Mouse (Mus musculus) cerebellum, adult 9-10 months (tissue): ENCODE measurements around the gene Lhfpl3.

Experiments used
- DNase-seq: peaks from one replicate; pipeline ENCODE4 v3.0.0; 2022

Gene Lhfpl3

DNA sequence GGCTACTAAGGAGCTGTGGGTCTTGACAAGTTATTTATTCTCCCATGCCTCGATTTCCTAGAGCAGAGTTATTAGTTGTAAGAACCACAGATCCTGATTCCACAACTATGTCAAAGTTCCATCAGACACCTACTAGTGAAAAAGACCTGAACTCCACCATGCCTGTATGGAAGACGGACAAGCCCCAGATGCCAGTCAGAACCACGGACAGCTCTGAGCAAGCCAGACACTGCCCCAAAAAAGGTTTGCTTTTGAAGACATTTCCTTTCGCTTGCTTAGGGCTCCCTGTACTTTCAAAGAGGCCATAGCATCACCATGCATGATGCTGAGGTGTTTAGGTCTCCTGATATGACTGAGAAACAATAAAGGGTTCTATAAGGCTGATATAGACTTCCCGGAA is 197.4 kb downstream of the Lhfpl3 start:
- no peak for DNase-seq

DNA sequence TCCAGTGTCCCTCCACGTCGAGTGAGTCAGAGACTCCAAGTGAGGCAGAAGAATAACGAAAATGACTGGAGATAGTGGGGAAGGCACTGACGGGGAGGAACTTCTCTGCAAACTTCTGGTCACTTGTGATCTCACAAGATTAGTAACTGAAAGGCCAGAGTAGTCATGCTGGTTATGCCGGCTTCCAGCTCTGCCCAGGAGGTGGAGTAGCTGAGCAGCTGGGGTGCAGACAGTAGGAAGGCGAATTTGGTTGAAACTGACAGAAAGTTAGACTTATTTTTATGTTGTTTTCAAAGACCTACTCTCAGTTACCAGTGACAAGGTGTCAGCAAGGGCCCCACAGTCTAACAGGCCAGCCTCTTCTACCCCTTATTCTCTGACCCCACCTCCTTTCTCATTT is 217.4 kb downstream of the Lhfpl3 start:
- no peak for DNase-seq

DNA sequence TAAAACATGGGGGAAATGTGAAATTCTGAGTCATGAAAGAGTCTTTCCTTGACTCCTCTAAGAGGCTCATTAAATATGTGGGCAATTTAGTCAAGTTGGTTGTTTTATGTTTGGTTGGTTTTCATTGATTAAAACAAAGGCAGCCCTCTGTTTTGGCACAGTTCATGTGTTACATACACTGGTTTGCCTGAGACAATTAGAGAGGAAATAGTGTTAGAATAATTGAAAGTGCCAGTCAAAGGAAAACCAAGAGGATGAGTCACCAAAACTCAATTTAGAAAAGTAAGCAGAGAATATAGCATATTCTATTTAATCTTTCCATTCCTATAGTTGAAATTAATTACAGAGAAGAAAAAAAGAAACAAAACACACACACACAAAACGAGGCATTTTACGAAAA is 240.9 kb downstream of the Lhfpl3 start:
- no peak for DNase-seq

GRCm38 (mm10) chr5:22999811-23000210 is 254.0 kb downstream of the Lhfpl3 start:
- no peak for DNase-seq

- peak; percentile 4 for DNase-seq
Observed at GRCm38 (mm10) chr5:23003123-23003797, 257.4 kb downstream of the Lhfpl3 start.

GRCm38 (mm10) chr5:23006207-23006606 is 260.3 kb downstream of the Lhfpl3 start:
- DNase-seq = no peak

- DNase-seq = no peak
Observed at GRCm38 (mm10) chr5:23010460-23010859, 264.6 kb downstream of the Lhfpl3 start.

DNA sequence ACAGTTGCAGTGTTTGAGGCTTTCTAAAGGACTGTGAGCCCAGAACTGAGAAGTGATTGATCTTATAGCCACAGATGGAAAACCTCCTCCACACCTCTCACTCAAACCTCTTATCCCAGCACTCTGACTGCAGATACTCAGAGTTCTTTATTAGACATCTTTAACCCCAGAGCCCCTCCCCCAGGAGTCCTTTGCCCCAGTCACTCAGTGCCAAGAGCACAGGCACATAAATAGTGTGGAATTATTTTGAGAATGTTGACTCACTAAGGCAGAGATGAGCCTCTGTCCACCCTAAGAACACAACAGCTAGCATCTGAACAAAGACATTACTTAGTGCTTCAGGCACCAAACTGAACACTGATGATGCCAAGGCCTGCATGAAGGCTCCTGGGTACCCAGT is 268.1 kb downstream of the Lhfpl3 start:
- no peak for DNase-seq

- DNase-seq = no peak
Observed at GRCm38 (mm10) chr5:23015587-23016335, 269.9 kb downstream of the Lhfpl3 start.

- peak; percentile 35 for DNase-seq
Observed at GRCm38 (mm10) chr5:23034944-23035726, 289.3 kb downstream of the Lhfpl3 start.

GRCm38 (mm10) chr5:23035727-23036029 is 289.8 kb downstream of the Lhfpl3 start:
- DNase-seq = no peak

DNA sequence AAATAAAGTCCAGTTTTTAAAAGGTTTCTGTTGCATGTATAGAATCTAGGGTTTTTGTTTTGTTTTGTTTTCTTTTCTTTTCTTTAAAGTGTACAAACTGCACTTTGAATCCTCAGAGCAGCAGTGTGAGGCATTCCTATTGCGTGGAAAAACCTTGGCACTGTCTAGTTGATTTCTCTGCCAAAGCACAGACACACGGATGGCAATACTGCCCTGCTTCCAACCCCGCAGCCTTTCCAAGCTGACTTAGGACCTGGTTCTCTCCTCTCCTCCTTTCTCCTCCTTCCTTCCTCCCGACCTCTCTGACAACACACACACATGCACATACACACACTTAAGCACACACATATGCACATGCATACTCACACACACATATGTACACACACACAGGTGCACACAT is 294.6 kb downstream of the Lhfpl3 start:
- DNase-seq = no peak

DNA sequence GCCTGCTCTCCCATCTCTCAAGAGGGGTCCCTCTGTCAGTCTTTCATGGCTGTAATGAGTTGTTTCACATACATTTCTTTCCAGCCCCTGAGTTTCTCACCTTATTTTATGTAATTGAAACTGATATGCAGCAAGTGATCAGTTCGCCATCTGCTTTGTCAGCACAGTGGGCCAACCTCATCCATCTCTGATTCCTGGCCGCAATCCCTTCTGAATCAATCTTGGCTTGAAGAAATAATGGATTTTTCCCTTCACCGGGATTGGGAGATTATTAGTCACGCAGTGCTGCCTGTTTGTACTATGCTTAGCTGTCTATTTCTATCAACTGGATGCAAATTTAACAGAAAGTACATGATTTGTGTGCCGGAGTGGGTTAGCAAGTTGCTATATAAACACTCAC is 297.0 kb downstream of the Lhfpl3 start:
- no peak for DNase-seq

- DNase-seq = no peak
Observed at GRCm38 (mm10) chr5:23049083-23049663, 303.3 kb downstream of the Lhfpl3 start.

DNA sequence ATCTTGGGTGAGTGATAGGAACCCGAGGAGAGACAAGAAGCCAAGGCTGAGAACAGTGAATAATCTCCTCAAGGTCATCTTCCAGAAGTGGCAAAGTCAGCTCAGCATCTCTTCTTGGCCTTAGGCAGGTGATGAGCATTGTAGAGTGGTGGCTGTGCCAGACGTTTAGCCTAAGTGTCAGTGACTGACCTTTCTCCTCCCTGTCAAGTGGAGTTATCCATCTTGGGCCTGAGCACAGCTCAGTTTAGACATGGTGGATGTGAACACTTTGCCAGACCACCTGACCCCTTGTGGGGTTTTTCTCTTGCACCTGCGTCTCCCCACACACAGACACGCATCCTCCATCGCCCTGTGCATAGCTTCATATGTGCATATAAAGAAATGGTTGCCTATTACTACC is 305.6 kb downstream of the Lhfpl3 start:
- DNase-seq = no peak

- no peak for DNase-seq
Observed at GRCm38 (mm10) chr5:23094894-23095293, 349.0 kb downstream of the Lhfpl3 start.

DNA sequence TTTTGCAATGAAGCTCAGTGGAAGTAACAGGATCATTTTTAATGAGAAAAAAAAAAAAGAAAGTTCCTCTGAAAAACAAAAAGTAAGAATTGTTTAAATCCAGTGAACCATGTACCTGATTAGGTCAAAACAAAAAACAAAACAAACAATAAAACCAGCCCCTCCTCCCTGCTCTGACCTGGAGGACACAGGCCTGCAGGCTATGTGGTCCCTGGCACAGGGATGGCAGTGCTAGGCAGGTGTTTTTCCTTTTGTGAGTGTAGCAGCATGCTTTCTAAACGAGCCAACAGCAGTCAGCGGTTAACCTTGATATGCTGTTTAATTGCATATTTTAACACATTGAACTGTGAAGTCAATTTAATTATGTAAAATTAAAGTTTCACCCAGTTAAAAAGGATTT is 360.7 kb downstream of the Lhfpl3 start:
- DNase-seq = no peak

- no peak for DNase-seq
Observed at GRCm38 (mm10) chr5:23111307-23111706, 365.4 kb downstream of the Lhfpl3 start.

- DNase-seq = no peak
Observed at GRCm38 (mm10) chr5:23114249-23114648, 368.4 kb downstream of the Lhfpl3 start.

DNA sequence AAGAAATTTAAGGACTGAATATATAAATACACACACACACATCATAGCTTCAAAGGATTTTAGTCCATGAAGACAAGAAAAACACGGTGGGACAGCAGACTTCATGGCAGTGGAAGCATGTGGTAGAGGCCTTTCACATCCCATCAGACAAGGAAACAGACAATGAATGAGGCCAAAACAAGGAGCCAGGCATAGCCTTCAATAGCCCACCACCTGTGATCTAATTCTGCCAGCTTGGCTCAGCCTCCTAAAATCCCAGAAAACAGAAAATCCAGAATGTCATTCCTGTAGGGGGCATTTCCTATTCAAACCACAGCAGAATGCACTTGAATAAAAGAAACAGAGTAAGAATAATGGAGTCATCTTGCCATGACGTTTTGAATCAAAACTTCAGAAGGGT is 381.0 kb downstream of the Lhfpl3 start:
- peak; percentile 33 for DNase-seq

GRCm38 (mm10) chr5:23140183-23140921 is 394.5 kb downstream of the Lhfpl3 start:
- no peak for DNase-seq

DNA sequence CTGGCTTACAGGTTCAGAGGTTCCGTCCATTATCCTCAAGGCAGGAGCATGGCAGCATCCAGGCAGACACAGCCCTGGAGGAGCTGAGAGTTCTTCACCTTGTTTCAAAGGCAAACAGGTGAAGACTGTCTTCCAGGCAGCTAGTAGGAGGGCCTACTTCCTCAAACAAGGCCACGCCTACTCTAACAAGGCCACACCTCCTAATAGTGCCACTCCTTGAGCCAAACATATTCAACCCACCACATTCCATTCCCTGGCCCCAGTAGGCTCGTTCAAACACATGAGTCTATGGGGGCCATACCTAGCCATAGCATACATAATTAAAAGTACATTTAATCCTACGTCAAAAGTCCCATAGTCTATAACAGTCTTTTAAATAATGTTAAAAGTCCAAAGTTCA is 407.4 kb downstream of the Lhfpl3 start:
- DNase-seq = no peak

DNA sequence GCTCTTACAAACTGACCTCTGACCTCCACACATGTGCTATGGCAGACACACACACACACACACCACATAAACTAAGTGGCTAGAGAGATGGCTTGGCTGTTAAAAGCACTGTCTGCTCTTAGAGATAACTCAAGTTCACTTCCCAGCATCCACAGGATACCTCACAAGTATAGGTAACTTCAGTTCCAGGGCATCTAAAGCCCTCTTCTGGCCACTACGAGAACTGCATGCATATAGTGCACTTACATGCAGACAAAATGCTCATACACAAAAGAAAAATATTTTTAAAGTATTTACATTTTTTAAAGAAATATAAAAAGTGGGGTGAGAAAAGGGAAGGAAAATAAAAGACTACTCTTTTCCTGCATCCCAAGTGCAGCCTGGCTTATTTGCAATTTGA is 408.6 kb downstream of the Lhfpl3 start:
- no peak for DNase-seq
